Mouse (Mus musculus) megakaryocyte, embryonic 14.5 days (primary cell): Measurements from ENCODE around the gene Diablo.

ENCODE experiments used
- FLI1 ChIP-seq: IDR thresholded peaks from 2 replicates; pipeline ENCODE4 v1.6.1; 2012; ENCODE audit warnings: low read length, inconsistent platforms, mixed read lengths
- GATA1 ChIP-seq: IDR thresholded peaks from 3 replicates; pipeline ENCODE4 v1.6.1; 2012; ENCODE audit warnings: mixed read lengths, low read length, inconsistent platforms, borderline replicate concordance

GRCm38 (mm10) chr5:123523692-123524392, at the start of gene Diablo:
- TF ChIP-seq GATA1 (no peak), FLI1 (no peak)
